Mouse (Mus musculus) kidney, adult 8-10 months (tissue): ENCODE results near the gene Mthfd1l.

Source experiments
- DNase-seq, 2 experiments: peaks; one replicate each; pipeline ENCODE4 v3.0.0; 2022

Gene Mthfd1l

DNA sequence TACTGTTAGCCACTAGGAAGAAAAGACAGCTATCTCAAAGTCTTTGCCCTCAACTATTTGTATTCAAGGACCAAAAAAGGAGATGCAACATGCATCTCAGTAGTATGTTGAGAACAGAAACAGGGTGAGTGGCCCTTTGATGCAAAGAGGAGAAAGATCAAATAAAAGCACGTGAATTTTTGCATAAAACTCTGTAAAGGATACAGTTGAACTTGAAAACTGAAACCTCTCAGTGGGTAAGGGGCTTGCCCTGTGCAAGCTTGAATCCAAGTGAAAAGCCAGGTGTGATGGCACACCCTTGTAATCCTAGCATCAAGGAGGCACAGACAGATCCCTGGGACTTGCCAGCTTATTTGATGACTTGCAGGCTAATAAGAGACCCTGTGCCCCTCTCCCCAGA is 151.2 kb downstream of the Mthfd1l start:
- DNase-seq = no peak

GRCm38 (mm10) chr10:4125232-4125631 is 152.3 kb downstream of the Mthfd1l start:
- DNase-seq = no peak

GRCm38 (mm10) chr10:4126335-4127012 is 153.6 kb downstream of the Mthfd1l start:
- DNase-seq = no peak

GRCm38 (mm10) chr10:4128411-4128810 is 155.5 kb downstream of the Mthfd1l start:
- no peak for DNase-seq

DNA sequence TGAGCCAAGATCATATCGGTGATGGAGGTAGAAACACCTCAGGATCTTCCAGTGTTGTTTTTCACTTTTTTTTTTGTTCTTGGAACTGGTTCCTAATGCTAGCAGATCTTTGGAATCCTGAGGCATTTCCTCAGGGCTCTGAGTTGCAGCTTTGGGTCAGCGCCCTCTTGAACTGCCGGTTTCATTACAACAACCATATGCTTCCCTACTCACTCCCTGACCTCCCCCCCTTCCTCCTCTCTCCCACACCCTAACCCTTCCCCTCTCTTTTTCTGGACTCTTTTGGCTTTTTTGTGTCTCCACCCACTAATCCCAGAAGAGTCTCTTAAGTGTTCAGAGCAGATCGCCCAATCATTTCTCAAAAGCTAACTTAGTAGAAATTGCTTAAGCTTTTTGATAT is 156.0 kb downstream of the Mthfd1l start:
- DNase-seq = peak in 1 of 2 experiments; percentile 50

GRCm38 (mm10) chr10:4129461-4129860 is 156.5 kb downstream of the Mthfd1l start:
- DNase-seq = no peak

DNA sequence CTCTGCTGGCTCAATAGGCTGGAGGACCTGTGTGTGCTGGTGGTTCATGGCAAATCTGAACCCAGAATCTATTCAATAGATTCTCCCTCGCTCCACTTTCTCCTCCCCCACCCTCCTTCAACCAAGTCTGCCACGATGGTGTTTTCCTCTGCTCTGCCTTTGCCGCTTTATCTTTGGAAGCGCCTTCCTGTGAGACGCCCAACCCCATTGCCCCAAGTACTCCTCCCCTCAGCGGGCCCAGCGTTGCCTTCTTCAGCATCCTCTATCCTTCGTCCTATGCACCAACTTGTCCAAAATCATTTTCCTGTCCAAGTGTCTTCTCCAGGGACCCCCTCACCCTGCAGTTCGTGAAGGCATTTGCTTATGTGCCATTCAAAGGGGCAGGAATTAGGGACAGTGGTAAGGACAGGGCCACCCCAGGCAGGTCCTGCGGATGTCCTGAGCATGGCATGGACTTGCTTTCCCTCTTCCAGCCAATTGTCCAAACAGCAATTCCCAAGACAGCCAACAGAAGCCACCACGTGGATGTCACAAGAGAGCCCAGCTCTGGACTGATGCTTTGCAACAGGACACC is 157.2 kb downstream of the Mthfd1l start:
- DNase-seq = no peak

DNA sequence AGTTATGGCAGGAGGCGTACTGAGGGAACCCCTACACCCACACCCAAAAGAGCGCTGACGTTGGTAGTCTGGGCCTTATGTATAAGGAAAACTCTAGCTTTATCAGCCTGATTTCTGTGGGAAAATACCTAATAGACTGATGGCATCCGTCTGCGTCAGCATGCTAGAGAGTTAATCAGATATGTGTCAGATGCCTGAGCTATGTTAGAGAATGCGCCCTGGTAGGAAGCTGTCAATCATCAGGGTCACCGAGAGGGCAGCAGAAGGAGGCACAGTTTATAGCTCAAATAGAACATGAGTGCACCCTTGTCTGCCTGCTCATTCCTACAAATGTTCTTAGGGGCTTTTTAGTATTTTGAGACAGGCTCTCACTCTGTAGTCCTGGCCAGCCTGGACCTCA is 159.8 kb downstream of the Mthfd1l start:
- no peak for DNase-seq

- no peak for DNase-seq
Measured at GRCm38 (mm10) chr10:4135100-4135764, 162.3 kb downstream of the Mthfd1l start.

GRCm38 (mm10) chr10:4139531-4139930 is 166.6 kb downstream of the Mthfd1l start:
- no peak for DNase-seq

- no peak for DNase-seq
Measured at GRCm38 (mm10) chr10:4141689-4142088, 168.8 kb downstream of the Mthfd1l start.

- no peak for DNase-seq
Measured at GRCm38 (mm10) chr10:4142816-4143215, 169.9 kb downstream of the Mthfd1l start.

DNA sequence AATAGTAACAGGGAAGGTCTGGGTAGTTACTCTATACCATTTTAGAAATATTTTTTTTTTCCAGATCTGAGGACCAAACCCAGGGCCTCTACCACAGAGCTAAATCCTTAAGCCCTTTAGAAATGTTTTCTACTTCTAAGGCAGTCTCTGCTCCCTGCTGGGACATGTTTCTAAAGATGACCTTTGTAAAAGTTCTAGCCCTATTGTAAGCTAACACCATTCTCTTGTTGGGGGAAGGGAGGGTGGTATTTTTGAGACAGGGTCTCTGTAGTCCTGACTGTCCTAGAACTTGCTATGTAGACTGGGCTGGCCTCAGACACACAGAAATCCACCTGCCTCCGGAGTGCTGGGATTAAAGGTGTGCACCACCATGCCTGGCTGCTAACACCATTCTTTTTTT is 170.5 kb downstream of the Mthfd1l start:
- no peak for DNase-seq

DNA sequence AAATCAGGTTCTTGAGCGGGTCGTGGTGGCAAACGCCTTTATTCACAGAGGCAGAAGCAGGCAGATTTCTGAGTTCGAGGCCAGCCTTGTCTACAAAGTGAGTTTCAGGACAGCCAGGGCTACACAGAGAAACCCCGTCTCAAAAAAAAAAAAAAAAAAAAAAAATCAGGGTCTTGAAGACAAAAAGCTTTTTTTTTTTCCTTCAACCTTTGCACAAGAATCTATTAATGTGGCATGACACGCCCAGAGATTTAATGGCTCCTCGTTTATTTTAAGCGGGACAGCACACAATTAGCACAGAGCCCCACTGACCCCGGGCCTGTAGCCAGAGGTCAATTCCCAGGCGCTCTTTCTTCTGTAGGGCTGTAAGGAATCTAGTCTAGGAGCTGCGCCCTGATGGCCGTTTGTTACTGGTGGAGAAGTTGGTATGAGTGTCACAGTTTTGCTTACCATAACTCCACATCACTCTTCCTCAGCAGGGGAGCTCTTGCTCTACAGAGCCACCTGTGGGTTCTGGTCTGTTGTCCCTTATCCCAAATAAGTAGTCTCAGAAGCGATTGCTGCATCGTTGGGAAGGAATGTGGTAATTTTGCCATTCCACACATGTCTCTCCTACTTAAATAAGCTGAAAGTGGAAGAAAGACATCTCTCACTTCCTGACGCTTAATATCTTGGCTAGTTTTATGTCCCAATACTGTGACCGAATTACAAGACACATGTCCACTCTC is 172.3 kb downstream of the Mthfd1l start:
- no peak for DNase-seq

GRCm38 (mm10) chr10:4146947-4147346 is 174.0 kb downstream of the Mthfd1l start:
- DNase-seq = no peak

GRCm38 (mm10) chr10:4151159-4151558 is 178.2 kb downstream of the Mthfd1l start:
- DNase-seq = no peak

- no peak for DNase-seq
Measured at GRCm38 (mm10) chr10:4151862-4152776, 179.2 kb downstream of the Mthfd1l start.

GRCm38 (mm10) chr10:4153031-4153430 is 180.1 kb downstream of the Mthfd1l start:
- DNase-seq = no peak

GRCm38 (mm10) chr10:4154035-4154434 is 181.1 kb downstream of the Mthfd1l start:
- DNase-seq = no peak

GRCm38 (mm10) chr10:4155521-4155920 is 182.6 kb downstream of the Mthfd1l start:
- no peak for DNase-seq

DNA sequence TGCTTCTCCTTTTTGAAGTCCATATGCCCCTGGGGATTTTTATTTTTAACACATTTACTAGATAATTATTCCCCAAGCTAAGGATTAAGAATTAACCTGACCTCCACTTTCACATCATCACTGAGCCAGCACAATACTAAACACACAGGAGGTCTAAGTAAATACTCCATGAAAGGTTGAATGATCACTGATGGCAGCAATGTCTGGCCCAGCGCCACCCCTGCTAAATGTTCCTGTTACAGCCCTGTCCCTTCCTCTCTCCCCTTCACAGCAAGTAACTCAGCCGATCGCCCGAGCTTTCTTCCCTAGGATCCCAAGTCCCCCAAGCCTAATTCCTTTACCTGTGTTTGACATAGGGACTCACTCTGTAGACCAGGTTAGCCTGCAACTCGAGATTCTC is 185.6 kb downstream of the Mthfd1l start:
- peak; percentile 57 to 86 for DNase-seq

GRCm38 (mm10) chr10:4159541-4160090 is 186.7 kb downstream of the Mthfd1l start:
- DNase-seq = no peak
